Mouse (Mus musculus) embryo, embryonic 11.5 days (tissue): ENCODE data around the gene Pou6f1.
"Not testable (repeated sequence)": the region's sequence is repeated elsewhere in the genome, so short reads cannot be mapped to it uniquely, and the experiment has no call there.

ENCODE experiments used
- DNase-seq: peaks from one replicate; pipeline ENCODE4 v3.0.0-alpha.2; 2012; ENCODE audit warnings: low read depth, low spot score

Pou6f1 gene

DNA sequence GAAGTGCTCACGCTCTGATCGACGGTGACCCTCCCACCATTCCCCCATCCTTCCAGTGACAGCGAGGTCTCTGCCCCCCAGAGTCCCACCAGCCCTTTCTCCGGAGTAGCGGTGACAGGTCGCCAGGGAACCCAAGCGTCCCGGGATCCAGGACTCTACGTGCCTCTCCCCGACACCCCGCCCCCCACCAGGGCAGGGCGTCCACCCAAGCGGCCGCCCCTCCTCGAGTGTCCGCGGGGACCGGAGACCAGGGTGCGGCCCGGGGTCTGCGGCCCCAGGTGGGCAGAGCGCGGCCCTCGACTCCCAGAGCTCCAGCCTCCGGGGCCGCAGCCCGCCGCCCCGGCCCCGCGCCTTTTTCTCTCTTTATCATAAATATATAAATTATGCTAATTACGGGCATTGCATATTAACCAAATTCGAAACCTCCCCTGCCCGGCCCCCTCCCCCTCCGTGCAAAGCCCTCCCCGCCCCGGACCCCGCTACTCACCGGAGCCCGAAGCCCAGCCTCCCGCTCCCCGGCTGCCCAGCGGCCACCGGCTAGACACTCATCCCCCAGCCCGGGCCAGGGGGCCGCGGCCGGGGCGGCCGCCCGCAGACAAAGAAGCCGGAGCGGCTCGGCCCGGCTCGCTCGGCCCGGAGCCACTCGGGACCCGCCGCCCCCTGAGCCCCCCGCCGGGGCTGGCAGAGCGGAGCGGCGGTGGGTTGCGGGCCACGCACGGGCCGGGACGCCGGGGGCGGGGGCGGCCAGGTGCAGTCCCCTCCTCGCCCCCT, at the start of gene Pou6f1:
Gene Pou6f1 (minus strand): TSS at position 709 of the 771 bp plus-strand sequence.
- DNase-seq: no peak

DNA sequence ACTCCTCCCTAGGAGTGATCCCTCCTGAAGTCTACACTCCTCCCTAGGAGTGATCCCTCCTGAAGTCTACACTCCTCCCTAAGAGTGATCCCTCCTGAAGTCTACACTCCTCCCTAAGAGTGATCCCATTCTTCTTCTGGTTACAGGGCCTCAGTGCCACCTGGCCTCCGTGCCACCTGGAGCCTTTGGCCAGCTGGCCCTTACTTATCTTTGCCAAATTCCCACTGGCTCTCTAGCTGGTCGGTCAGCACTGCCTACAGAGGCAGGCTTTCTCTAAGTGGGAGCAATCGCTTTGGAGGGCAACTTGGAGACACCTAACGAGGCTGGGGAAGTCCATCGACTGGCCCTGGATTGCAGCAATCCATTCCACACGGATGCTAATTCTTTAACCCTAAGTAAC, 46.4 kb upstream of the Pou6f1 start:
- no peak for DNase-seq

DNA sequence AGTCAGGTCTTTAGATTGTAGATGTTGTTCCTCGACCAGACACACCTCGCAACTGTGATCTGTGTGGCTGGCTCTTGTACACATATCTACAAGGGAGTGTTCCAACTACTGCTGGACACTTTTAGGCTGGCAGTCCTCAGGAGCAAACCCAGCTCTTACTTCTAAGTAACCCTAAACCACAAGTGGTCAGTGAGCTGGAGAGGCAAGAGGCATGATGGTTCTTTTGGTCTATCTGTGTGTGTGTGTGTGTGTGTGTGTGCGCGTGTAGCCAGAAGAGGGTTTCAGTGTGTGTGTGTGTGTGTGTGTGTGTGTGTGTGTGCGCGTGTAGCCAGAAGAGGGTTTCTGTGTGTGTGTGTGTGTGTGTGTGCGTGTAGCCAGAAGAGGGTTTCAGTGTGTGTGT, 42.7 kb upstream of the Pou6f1 start:
- DNase-seq: no peak

DNA sequence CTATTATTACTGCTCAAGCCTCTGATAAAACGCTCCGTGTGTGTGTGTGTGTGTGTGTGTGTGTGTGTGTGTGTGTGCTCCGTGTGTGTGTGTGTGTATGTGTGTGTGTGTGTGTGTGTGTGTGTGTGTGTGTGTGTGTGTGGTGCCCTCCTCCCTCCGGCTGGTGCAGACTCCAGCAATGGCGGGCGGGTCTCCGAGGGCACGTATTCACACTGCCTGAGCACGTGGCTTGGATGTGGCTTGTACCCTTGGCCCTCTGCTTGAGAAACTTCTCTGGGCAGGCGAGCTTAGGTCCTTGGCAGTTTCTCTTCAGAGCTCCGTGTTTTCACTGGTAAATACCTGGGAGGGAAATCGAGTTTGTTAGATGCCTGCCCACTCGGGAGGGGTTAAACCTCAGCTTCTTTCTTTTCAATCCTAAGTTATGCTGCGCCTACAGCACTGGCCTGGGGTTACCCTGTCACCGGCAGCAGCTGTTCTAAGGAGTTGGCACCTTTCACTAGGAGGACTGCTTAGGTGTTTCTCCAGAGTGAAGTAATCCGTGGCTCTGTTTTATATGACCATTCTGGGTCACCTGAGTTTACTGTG, 41.5 kb upstream of the Pou6f1 start:
- no peak for DNase-seq

DNA sequence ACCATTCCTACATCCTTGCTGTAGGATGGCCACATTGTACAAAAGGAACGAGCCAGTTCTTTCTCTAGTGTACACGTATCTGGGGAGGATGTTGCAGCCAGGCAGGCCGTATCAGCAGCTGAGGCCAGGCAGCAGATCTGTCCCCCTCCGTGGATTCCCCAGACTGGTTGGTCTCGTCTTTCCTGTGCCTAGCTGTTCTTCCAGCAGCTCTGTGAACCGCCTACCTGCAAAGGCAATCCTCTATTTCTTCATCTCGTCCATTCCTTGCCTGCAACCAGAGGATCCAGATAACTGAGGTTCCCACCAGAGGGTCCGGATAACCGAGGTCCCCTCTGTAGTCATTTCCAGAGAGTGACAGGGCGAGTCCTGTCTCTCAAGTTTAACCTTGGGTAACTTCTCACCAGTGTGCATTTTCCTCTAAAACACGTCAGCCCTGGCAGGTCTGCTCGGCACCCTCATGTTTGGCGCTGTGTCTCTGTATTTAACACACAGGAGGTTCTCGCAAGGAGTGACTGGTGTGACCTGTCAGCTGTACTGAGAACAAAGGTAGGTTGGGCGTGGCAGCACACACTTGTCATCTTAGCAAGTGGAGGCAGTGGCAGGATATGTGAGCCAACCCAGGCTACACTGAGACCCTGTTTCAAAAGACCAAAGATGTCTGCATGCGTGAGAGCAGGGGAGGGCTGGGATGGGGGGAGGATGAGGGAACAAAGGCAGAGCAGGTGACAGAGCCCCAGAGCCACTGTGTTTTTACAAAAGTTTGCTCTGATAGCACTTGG, 40.4 kb upstream of the Pou6f1 start:
- no peak for DNase-seq

DNA sequence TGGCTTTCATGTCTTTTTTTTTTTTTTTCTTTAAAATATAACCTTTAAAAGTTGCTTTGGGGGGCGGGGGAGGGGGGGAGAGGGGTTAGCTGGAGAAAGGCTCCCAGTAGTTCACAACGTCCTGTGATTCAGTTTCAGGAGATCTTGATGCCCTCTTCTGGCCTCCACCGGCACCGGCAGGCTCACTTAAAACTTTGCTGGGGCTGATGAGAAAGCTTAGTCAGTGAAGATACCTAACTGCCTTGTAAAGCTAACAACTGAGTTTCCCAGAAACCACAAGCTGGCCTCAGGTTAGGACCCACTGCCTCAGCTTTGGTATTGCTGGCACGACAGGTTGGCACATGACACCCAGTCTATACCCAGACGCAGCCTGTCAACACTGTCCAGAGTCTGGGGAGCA, 37.9 kb upstream of the Pou6f1 start:
- DNase-seq: no peak

DNA sequence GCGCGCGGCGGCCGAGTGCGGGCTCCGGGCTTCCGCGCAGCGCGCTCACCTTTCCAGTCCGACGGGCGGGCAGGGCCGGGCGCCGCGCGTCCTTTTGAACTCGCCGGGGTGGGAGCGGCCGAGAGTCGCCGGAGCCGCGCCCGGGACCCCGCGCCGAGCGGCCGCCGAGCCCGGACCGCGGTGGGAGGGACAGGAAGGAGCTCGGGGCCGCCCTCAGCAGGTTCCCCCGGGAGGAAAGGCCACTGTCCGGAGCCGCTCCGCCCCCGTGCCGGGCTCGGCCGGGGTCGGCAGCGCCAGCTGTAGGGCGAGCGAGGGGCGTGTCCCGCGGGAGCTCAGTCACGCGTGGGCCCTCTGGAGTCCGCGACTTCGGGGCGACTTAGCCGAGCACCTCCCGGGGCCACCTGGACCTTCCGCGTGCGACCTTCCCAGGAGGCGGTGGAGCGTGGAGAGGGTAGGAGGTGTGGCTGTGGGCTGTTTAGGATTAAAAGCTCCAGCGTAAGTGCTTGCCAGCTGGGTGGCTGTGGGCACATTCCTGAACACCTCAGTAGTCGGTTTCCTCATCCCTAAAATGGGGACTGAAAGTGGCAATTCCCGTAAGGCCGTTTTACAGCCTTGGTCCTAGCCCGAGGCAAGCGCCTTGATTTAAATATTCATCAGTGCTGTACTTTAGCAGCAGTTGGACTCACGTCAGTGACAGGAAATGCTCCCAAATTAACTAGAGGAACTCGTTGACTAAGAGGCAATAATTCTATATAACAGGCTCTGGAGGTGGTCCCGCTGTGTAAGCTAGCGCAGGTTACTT, 37.1 kb upstream of the Pou6f1 start, which contains the start of gene Smagp:
Gene Smagp (minus strand): TSS at position 241 of the 802 bp plus-strand sequence.
- DNase-seq: no peak

DNA sequence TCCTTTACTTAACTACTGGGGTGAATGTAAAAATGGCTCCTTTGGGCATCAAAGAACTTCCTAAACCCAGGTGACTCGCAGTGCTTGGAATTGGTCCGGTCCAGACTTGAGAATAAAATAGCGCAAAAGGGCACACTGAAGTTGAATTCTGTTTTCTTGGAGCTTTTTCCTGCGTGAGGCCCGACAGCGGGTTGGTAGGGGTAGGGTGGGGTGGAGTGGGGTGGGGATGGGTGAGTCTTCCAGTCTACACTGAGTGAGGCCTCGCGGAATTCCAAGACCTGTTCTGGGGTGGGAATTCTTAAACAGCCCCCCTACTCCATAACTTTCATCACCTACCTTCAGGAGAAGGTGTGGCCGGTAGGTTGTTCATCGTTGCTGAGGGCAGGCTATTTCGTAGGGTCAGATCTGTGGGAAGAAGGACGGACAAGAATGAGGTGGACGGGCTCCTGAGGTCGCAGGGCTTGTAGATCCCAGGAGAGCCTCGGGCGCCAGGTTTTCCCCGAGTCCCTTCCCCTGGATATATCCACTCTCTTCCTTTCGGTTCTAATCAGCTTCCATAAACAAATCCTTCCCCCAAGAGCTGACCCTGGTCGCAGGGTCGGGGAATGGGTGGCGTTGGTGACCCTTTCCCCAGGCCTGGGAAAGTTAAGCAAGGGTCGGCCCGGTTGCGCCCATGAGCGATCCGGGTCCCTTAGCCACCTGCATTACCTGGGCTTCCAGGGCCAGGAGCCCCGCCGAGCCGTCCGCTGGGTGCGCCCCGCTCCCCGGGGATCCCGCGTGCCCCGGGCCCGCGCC, 36.3 kb upstream of the Pou6f1 start:
- DNase-seq: no peak

DNA sequence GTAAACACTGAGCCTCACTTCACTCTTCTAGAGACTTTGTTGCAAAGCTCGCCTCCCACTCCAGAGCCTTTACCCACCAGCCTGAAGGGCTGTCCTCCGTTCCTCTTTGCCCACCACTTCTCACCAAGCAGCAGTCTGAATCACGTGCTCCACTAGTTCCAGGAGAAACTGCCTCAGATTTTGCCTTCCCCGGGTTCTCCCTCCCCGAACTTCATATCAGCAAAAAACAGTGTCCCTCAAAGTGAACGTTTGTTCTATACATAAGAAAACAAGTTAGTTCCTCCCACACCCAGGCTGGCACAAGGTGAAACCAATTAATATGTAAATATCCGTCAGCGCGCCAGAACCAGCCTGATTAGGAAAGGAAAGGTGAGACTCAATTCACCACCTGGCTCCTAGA, 35.5 kb upstream of the Pou6f1 start:
- no peak for DNase-seq

DNA sequence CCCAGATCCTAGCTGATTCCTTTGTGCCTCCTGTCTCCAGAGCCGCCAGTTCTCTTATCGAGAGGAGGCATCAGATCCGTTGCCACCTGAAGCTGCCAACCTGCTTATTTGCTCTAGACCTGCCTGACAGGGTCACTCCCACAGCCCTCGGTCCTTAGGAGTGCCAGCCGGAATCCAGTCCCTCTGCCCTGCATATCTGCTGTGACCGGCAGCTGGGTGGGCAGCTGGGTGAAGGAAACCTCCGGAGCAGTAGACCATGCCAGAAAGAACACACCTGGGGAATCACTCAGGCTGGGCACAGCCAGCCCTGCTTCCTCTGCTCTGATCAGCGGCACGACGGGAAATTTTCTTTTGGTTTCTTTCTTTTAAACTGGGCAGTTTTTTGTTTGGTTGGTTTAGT, 33.6 kb upstream of the Pou6f1 start:
- DNase-seq: no peak

DNA sequence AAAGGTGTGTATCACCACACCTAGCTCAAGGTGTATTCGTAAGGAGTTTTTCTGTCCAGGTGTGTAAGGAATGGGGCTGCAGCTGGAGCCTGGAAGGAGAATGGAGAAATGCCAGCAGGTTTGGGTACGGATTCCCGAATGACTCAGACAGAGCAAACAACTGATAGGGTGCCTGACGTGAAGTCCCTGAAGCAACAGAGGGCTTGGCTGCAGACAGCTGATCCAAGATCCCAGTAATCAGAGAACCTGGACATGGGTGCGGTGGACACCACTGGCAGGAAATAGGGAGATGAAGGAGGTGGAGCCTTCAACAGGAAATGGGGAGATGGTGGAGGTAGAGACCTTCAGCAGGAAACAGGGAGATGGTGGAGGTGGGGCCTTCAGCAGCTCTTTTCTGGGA, 32.5 kb upstream of the Pou6f1 start:
- no peak for DNase-seq

DNA sequence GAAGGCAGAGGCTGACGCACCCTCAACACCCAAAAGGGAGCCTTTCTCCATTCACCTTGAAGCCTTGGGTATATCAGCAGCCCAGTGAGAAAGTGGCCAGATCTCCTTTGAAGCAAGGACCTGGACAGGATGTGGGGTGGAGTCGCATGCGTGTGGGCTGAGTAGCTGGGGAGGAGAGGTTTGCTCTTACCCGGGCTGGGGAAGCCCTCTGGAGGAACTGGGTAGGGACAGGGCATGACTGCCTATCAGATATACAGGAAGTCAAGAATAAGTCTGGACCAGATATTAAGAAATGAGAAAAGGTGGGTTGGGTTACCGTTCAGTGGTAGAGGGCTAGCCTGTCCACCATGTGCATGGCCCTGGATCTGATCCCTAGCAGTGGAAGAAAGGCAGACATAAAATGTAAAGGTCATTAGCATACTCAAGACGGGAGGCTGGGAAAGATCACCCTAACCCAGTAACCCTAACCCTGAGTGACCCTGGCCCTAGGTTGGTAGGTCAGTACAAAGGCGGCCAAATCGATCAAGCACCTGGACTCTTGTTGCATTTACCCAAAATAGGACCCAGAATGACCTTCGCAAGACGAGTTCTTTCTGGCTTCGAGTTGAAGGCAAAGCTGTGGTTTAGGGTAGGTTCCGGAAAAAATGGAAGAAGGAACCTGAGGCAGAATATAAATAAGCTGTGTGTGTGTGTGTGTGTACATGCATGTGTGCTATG, 31.8 kb upstream of the Pou6f1 start:
- DNase-seq: no peak

DNA sequence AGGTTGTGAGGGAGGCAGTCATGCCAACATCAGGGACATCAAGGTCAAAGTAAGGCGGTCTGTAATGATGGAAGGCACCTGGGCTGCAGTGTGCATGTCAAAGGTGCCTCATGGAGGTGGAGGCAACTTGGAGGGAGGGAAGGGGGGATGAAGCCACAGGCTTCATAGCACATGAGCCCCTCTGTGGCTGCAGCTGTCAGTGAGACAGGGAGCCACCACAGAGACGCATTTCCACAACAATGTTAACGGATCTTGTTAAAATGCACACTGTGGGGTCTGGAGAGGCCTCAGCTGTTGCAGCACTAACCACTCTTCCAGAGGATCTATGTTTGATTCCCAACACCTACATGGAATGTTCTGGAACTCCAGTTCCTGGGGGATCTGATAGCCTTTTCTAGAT, 30.3 kb upstream of the Pou6f1 start:
- no peak for DNase-seq

DNA sequence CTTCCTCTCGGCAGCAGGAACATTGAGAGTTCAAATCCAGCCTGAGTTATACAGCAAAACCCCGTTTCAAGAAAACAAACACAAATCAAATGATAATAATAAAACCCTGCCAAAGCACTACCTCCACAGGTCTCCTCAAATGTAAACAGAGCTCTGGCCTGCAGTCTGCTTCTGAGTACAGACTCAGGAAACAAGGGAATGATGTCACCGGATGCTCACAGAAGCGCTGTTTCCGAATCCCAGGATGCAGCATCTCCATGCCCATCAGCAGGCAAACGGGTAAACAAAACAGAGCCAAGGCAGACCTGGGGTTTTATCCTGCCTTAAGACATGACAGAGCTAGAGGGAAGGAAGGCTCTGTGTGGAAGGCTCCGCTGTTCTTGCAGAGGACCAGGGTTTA, 29.0 kb upstream of the Pou6f1 start:
- no peak for DNase-seq

DNA sequence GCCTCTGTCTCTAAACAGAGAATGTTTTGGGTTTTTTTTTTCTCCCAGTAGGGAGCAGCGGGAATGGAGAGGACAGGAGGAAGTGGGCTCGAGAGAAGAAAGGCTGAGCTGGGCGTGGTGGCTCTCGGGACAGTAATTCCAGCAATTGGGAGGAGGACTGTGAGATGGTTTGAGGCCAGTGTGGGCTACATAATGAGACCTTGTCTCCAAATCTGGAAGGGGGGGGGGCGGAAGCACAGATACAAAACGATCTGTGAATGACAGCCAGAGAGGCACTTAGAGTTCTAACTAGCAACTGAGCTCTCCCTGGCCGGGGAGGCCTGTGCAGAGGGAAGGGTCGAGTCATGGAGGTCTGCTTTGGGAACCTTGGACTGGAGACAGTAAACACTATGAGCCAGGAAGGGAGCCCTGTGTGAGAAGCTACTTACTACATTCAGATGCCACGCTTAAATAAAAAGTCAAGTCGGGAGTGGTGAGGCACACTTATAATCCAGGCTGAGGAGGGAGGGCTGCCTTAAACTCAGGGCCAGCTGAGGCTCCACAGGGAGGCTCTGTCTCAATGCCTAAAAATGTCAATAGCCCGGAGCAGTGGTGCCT, 28.1 kb upstream of the Pou6f1 start:
- no peak for DNase-seq

DNA sequence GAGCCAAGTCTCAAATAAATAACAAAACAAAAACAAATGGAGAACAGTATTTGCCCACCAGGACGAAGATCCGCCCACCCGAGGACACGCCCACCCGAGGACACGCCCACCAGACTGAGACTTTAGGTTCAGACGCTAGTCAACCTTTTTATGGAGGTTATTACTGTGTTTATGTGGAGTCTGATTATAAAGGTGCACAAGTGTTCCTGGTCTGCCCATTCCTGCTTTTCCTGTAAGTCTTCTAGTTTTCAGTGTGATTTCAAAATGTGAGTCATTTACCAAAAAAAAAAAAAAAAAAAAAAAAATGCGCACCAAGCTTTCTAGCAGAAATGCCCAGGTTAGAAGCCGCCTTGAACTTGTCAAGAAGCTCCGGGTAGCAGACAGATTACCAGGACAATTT, 27.5 kb upstream of the Pou6f1 start:
- no peak for DNase-seq

DNA sequence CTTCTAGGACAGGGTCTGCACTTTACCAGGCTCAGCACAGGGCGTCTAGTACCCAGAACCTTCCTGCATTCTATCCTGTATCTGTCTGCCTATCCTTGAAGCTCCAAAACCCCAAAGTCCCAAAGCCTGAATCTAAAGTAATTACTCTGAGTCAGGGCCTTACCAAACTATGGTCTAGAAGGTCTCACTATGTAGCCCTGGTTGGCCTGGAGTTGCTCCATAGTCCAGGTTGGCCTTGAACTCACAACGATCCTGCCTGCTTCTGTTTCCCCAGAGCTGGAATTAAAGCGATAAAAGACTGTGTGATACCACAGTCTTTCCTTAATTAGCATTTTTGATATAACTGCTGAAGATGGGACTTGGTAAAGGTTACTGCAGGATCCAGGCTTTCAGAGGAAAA, 24.7 kb upstream of the Pou6f1 start:
- DNase-seq: no peak

DNA sequence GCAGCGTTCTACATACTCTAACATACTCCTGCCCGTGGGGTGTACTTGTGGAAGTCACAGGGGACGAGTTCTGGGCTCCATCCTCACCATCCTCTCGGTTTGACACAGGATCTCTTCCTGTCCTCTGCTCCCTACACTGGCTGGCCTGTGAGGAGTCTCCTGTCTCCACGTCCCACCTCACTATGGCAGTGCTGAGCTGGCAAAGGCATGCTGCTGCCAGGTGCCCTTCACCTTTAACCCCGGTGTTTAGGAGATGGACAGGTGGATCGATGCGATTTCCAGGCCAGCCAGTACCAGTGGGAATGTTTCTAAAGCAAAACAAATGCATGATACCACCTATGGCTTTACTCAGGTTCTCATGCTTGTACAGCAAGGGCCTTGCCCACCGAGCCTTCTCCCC, 24.0 kb upstream of the Pou6f1 start:
- DNase-seq: no peak

DNA sequence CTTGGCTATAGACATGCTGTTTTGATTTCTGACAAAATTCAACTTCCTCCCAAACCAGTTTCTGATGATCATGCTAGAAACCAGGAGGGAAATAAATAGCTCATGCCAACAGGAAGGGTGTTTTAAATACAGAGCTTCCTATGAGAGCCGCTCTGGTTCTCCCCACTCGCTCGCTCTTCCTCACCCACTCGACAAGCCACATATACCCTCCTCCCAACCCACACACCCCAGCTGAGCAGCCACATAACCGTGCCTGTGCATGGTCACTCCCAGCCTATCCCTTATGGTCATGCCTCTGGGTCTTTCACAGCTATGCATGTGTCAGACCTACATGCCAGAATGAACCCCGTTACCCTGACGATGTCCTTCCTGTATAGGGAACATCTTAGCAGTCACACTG, 22.4 kb upstream of the Pou6f1 start:
- DNase-seq: no peak

DNA sequence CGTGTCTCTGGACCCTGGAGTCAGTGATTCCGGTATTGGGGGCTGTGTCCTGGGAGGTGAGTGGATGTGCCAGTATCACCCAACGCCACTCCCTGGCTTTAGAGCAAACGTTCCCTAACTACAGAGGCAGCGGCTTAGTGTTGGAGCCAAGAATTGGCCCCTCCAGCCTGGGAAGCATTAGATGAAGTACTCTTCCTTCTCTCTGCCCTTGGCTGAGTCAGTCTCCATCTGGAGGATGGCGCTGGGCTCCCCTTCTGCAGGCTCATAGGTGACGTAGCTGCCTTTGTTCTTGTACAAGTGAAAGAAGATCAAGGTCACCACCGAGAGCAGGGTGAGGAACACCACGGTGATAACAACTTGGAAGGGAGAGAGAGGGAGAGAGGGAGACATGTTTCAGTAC, 21.9 kb upstream of the Pou6f1 start:
- not testable (repeated sequence) for DNase-seq
